Mouse (Mus musculus) layer of hippocampus, adult 11-12 months (tissue): ENCODE data around the gene Syt16.

Experiments used
- DNase-seq: peaks from one replicate; pipeline ENCODE4 v3.0.0; 2022; ENCODE audit warnings: low spot score

Gene Syt16

DNA sequence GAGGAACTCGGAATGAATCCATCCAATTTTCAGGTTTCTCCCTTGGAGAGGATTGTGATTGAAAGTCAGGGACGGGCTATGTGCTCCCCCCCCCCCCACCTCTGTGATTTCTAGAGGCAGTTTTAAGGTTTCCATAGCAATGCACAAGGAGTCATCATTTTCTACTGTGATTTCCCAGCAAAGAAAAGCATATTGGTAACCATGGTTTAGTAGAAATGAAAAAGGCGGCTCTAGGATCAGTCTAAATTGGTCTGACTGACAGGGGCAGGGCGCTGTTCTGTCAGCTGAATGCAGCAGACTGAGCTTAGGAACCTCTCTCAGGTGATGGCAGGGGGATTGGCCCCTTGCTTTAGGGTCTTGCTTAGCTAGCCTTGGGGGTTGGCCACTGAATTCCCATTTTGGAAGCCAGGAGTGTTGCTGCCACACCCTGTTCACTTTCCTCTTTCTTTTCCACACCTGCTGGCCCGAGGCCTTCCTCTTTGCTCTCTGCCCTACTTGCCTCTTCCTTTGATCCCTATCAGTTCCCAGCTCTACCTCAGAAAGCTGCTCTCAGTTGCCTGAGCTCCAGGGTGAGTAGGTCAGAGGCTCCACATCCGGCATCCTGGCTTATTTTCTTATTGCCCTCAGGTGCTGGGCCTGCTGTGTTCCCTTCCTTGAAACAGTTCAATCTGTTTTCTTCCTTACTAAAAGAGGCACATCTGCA is 108.5 kb downstream of the Syt16 start:
- no peak for DNase-seq

DNA sequence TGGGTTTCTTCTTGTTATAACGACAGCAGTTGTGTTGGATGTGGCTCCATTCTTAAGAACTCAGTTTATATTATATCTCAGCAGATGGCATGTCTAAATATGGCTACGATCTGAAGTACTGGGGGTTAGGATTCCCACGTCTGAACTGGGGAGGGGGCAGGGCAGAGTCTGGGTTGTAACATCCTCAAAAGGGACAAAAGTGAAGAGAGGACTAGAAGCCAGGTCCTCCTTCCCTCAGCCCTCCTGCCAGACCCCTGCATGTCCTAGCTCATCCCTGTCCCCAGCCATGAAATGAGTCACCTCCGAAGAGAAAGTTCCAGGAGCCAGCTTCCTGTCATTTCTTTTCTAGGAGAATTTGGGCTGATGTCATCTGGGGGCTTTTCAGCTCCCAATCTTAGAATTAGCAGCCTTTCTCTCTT is 111.2 kb downstream of the Syt16 start:
- DNase-seq, result no peak

DNA sequence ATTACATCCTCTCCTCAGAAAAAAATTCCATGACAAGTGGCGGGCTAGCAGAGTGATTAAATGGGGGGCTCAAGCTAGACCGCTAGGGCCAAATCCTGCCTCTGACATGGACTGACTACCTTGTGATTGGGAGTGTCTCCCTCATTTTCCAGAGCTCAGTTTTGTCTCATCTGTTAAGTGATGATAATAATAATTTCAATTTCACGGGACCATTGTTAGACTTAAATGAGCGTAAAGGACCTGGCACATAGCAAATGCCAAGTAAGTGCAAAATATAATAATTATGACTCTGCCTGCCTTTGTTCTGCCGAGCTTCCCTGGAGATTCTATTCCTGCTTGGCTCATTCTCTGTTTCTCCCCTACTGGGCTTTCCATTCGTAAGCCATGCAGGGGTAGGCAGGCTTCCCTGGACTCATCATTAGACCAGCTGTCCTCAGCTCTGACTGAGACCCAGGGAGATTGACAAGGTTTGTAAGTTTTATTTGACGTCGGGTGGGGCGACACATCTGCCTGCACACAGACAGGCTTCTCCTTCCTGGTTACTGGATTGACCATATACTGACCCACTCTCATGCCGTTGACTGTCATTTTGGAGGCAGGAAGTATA is 112.1 kb downstream of the Syt16 start:
- DNase-seq, result no peak

DNA sequence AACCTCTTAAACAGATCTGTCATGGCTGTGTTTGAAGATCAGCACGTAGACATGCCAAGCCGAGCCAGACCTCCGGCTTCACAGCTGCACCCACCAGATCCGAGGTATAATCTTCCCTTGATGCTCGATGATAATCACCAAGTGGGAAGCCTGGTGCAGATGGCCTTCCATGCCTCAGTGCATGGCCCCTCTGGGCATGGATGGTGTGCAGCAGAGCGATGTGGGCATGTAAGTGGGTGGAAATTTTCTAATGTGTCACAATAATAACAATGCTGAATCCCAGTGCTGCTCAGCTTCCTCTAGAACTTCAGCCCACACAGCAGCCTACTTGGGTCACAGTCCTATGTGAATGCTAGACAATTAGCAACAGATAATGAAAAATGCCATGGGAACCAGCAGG is 119.4 kb downstream of the Syt16 start:
- DNase-seq, result no peak

DNA sequence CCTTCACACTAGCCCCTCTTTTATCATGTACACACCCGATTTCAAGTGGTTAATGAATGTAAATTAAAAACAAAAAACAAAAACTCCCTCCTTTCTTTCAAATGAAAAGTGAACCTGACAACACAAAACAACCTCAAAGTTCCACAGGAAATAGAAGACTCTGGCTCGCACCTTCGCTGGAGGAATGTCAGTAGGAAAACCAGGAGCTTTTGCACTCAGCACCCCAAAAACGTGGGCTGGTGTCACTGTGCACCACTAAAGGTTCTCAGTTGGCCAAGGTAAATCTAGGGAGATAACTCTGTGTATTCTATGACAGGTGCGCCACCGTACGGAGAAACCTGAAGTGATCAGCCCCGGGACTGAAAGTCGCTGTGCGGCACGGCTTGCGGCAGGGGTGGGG is 128.3 kb downstream of the Syt16 start:
- DNase-seq, result no peak

DNA sequence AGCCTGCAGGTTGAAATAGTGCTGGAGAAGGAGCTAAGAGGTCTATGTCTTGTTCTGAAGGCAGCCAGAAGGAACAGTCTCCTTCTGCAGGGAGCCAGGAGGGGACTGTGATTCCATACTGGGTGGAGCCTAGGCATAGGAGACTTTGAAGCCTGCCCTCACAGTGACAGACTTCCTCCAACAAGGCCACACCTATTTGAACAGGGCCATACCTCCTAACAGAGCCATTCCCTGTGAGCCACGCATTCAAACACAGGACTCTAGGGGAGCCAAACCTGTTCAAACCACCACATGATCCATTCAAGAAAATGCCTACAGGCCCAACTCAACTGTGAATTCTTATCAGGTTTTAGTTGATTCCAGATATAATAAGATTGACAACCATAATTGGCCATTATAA is 130.8 kb downstream of the Syt16 start:
- no peak for DNase-seq

DNA sequence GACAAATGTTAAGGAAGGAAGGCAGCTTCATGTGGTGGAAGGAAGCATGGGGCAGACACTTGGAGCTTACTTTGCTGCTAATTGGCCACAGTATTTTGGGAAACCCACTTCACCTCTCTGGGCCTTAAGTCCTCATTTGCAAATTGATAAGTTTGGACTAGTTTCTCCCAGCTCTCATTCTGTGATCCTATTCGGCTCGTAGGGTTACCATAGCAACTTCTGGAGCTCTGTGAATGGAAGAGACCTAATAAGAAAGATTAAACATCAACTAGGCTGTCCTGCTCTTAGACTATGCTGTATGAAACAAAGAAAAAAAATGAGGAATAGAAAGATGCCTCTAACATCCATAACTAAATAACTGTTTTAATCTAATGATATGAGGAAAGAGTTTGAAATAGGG is 134.3 kb downstream of the Syt16 start:
- no peak for DNase-seq

- DNase-seq, result no peak
Measured at GRCm38 (mm10) chr12:74142147-74142546, 144.7 kb downstream of the Syt16 start.

DNA sequence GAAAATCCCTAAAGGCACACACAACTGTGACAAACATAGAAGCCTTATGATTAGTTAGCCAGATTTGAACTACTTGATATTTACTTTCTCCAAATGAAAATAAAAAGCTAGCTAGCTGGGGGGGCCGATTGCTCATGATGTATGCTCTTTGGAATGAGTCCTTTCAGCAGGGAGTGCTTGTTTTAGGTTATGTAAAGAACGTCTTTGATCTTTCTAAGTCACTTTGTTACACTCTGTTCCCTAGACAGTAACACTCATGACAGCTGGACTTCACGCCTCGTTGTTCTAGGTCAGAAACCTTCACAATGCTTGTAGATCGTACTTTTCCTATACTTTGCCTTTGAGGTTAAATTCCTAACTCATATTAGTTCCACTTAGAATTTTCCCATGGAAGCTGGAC is 146.9 kb downstream of the Syt16 start:
- DNase-seq, result no peak

DNA sequence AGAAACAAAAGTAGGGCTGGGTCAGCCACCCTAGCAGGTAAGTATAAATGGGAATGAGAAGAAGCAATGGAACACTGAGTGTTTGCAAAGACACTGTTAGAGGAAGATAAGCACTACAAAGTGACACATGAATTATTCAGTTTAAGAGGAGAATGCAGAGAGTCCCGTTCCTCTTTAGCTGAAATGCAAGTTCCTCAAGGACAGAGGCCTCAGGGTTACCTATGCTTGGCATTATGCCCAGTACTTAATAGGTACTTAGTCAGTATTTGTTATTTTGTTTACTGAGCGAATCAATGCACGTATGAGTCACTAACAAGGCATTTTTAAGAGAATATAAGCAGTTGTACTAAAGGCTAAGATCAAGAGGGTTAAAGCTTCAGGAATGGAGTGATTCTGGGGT is 163.3 kb downstream of the Syt16 start:
- DNase-seq, result no peak

- no peak for DNase-seq
Measured at GRCm38 (mm10) chr12:74163080-74163479, 165.6 kb downstream of the Syt16 start.

- DNase-seq, result no peak
Measured at GRCm38 (mm10) chr12:74171257-74171656, 173.8 kb downstream of the Syt16 start.

DNA sequence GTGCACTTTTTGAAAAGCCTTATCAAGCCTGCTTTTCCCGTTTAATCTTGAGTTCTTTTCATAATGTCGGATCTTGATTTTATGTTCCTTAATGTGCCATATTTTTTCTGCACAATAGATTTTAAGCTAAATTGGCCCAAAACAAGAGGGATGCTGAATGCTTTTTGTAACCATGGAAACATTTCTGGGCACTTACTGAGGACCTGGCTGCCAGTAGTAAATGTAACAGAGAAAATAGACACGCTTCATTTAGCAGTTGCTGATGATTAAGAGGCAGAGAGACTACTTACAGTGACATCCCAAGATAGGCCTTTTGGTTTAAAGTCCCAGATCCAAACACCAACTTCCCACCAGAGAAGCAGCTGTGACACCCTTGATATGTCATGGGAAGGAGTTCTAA is 176.4 kb downstream of the Syt16 start:
- no peak for DNase-seq

DNA sequence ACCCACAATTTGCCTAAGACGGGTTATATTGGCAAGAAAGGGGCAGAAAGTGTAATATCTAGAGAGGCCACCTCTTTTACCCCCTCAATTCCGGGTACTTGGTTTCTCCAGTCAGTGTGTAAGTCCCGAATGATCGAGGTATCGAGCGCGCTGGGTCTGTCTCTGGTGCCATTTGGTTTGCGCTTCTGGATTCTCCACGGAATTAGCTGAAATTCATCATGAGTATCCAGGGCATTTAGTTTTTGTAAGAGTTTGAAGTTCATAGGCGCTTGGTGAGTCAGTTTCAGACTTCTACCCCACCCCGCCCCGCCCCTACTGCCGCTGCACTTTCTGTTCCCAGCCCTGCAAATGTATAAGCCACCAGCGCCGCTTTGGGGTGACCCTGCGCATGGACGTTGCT is 187.1 kb downstream of the Syt16 start:
- no peak for DNase-seq

DNA sequence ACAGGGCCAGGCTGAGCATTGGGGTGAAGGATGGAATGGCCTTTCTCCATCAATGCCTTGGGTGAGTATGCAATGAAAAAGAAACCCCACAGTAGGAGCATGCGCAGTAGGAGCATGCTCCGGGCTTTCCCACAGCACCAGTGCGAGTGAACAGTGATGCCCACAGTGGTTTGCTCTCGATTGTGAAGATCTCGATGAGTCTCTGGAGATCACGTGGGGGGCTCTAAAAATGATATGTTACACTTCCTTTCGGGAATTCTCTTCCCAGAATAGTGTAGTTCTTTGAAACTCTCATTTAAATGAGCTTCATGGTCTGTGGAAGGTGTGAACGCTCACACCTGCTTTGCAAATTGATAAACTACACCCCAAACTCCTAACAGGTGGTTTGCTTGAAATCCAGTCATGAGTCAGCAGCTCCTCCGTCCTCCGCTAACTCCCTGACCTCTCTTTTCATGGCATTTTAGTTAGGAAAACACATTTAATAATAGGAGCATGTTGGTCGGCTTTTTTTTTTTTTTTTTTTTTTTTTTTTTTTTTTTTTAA is 190.9 kb downstream of the Syt16 start:
- no peak for DNase-seq

DNA sequence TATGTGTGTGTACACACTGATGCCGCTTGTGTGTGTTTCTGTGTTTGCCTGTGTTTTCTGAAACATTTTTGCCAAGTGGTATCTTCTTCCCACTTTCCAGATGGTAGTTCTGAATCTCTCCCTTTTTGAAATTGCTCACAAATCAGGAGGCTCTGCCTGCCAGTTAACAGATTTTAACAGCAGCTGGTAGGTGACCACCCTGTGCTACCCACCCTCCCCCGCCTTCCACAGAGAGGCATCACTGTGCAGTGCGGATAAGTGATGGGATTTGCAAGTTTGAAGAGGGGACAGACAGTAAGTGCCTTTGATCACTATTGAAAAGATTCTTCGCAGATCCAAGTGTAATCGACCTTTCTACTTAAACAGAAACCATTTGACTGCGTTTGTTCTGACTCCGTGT is 191.4 kb downstream of the Syt16 start:
- DNase-seq, result peak; percentile 65

DNA sequence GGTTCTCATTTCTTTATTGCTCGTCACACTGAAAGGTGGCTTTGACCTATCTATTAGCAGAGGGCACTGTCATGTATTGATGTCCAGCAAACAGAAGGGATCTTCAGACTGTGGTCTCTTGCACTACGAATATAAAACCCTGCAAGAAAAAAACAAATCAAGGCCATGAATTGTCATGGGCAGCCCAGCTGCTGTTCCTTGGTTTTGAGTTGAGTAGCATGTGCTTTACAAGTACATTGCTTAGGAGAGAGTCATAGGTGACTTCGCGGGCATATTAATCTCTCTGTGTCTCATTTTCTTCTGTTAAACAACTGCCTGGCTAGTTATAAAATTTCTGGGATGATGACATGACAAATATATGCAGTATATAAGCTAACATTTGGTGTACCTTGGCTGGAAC is 192.4 kb downstream of the Syt16 start:
- DNase-seq, result no peak

DNA sequence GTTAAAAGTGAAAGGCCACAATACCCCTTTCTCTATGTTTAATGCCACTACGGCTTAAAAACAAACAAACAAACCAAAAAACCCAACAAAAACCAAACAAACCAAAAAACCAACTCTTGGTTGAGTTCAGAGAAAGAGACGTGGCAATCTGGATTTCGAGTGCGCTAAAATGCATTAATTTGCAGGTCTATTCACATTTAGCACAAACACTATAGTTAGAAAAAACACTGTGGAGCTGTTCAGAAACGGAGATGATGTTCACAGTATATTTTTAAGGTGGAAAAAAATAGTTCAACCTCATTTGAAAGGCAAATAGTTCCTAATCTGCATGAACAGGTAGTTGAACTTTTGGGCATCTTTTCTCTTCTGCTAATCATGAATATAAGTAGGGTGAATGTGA is 192.8 kb downstream of the Syt16 start:
- no peak for DNase-seq

DNA sequence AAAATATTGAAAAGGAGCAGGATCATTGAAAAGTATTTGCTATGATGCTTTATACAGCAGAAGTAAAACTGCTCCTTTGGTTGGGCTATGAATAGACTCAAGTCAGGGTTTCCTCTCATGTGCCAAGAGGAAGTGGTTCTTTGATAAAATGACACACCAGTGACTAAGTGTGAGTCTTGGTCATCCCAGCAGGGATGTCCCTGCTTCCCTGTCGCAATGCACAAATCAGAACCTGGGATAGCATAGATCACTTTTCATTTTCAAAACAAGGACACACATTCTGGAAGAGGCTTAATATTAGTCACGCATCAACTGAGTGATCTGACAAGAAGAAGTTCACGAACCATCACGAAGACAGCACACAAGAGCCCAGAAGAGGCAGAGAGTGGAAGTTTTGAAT is 195.1 kb downstream of the Syt16 start:
- DNase-seq, result no peak

GRCm38 (mm10) chr12:74201410-74201809 is 203.9 kb downstream of the Syt16 start:
- no peak for DNase-seq

DNA sequence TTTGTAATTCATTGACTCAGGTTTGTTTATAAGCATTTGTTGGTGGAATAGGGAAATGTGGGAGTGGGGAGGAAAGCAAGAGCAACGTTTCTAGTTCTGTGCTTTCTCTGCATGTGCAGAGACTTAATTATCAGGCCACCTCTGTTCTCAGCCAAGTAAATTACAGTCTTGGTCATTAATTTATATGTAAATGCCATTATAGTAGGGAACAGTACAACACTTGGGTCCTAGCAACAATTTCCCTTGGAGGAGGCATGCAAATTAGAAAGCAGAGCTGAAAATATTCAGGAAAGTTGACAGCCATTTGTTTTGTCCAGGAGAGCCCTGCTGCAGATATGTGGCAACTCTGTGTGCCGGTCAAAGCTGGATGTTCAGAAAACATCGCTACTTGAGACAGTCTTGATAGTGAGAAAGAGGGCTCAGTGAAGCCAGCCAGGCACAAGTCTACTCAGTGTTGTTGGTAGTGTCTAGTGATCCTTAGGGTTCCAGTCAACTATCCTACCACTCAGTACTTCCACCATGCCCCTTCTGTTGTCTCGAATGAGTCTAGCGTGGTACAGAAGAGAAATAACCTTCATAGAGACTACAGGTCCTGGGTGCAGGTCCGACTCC is 205.1 kb downstream of the Syt16 start:
- DNase-seq, result no peak

DNA sequence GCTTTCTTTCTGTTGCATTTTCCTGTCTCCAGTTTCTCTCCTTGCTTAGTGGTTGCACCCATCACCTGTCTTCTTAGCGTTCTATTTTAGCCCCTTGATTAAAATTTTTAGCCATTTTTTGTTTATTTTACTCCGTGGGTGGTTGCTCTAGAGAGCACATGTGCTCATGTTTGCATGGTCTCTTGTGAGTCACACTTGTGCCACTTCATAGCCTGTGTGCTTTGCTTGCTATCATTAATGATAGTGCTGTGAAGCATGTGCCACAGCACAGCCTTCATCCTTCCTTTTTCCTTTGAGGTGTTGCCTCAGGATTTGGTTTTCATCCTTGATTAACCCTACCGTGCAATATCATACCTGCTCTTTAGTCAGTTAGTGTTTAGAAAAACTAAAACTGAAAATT is 214.7 kb downstream of the Syt16 start:
- no peak for DNase-seq

DNA sequence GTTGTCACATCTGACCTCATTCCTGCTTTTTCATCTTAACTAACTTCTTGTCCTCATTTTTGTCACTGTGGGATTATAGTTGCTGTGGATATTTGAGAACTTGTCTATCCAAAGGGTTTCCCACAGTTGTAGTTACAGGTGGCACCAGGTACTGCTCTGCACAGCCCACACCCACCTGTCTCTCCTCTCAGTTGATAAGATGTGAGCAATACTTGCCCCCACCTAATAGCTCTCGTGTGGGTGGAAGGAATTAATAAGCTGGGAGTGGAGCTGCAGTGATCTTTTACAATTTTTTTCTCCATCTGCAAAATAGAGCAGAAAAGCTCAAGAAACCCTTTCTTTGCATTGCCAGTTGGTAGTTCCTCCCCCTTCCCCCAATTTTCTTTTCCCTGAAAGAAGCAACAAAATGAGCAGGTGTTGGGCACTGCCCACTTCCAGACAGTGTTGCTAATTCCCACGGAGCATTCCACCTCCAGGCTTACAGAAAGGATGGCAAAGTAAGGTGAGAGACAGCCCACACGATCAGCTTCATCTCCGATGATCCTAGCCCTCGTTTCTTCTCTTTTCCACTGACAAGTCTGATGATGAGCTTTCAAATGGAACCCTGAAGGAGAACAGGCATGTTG is 218.8 kb downstream of the Syt16 start:
- no peak for DNase-seq
